Comparison of ENCODE assay signal across 9 mouse cellular contexts in genomic region chr3:148984326-148984725, GRCm38 (mm10). TPM values are rescaled to one million over a fixed set of nuclear protein-coding genes. Genes with fewer than 3 reads are reported as not detected.
DNase-seq lines count a peak whose midpoint lies in the region; ATAC-seq and TF ChIP-seq lines count a peak whose summit lies in the region.
"Had no signal": no experiment of that assay in that cellular context is flagged by ENCODE, and none has a peak within 500 bp of the region (broad histone marks: within the 10 kb centered on the region; RNA-seq: fewer than 3 reads in every experiment).

No protein-coding gene starts in this region.

- TF ChIP-seq CTCF in intestine, postnatal 0 days (IDR thresholded peaks at IDR 0.05; ENCODE audit: low read depth): no peak

- H3K36me3 ChIP-seq in heart, embryonic 10.5 days: no peaks in the 10 kb centered on the region
- no peaks in the 10 kb centered on the region for H3K36me3 ChIP-seq in hindbrain, embryonic 14.5 days (replicated peaks; ENCODE audit: control insufficient read depth, insufficient read depth)
- H3K36me3 ChIP-seq in limb, embryonic 12.5 days: no peaks in the 10 kb centered on the region
- no peaks in the 10 kb centered on the region for H3K36me3 ChIP-seq in intestine, postnatal 0 days (ENCODE audit: control insufficient read depth, insufficient read depth)

- no peaks in the 10 kb centered on the region for H3K27me3 ChIP-seq in heart, embryonic 10.5 days (ENCODE audit: insufficient read depth, poor library complexity, severe bottlenecking)
- no peaks in the 10 kb centered on the region for H3K27me3 ChIP-seq in hindbrain, embryonic 14.5 days (ENCODE audit: control insufficient read depth, insufficient read depth, low read length)
- no peaks in the 10 kb centered on the region for H3K27me3 ChIP-seq in limb, embryonic 12.5 days
- H3K27me3 ChIP-seq in intestine, postnatal 0 days (replicated peaks; ENCODE audit: control insufficient read depth, insufficient read depth, low read length): no peaks in the 10 kb centered on the region

- 50% methylated on average over 6 of the region's 6 CpGs for WGBS in heart, embryonic 10.5 days
- WGBS in hindbrain, embryonic 14.5 days: 51% methylated on average over 6 of the region's 6 CpGs
- WGBS in limb, embryonic 12.5 days: 23% methylated on average over 6 of the region's 6 CpGs
- 47% methylated on average over 6 of the region's 6 CpGs for WGBS in intestine, postnatal 0 days

- H3K9me3 ChIP-seq in heart, embryonic 10.5 days: no peaks in the 10 kb centered on the region
- no peaks in the 10 kb centered on the region for H3K9me3 ChIP-seq in hindbrain, embryonic 14.5 days (ENCODE audit: control insufficient read depth, low read length)
- no peaks in the 10 kb centered on the region for H3K9me3 ChIP-seq in limb, embryonic 12.5 days
- H3K9me3 ChIP-seq in intestine, postnatal 0 days (ENCODE audit: control insufficient read depth): no peaks in the 10 kb centered on the region

- peak overlapping the region; percentile 47 for H3K9ac ChIP-seq in hindbrain, embryonic 14.5 days
- no peak overlapping the region for H3K9ac ChIP-seq in limb, embryonic 12.5 days (replicated peaks)
- no peak overlapping the region for H3K9ac ChIP-seq in intestine, postnatal 0 days (ENCODE audit: low read depth, low read length)

- peaks cover 62% of the 10 kb centered on the region for H3K4me1 ChIP-seq in heart, embryonic 10.5 days
- peaks cover 11% of the 10 kb centered on the region; the same call in 1 of the 2 replicates for H3K4me1 ChIP-seq in brown adipose tissue, adult 24 weeks (ENCODE audit: control insufficient read depth, insufficient read depth, insufficient read length, low read length)
- peaks cover 34% of the 10 kb centered on the region for H3K4me1 ChIP-seq in hindbrain, embryonic 14.5 days (replicated peaks; ENCODE audit: control insufficient read depth, insufficient read depth, low read length)
- H3K4me1 ChIP-seq in limb, embryonic 12.5 days (replicated peaks): peaks cover 40% of the 10 kb centered on the region
- no peaks in the 10 kb centered on the region for H3K4me1 ChIP-seq in intestine, postnatal 0 days (replicated peaks; ENCODE audit: control insufficient read depth, insufficient read depth, low read length)

- peak overlapping the region; percentile 80 for H3K4me2 ChIP-seq in hindbrain, embryonic 14.5 days (replicated peaks)
- H3K4me2 ChIP-seq in limb, embryonic 12.5 days: peak overlapping the region; percentile 81
- H3K4me2 ChIP-seq in intestine, postnatal 0 days (replicated peaks; ENCODE audit: low read depth): no peak overlapping the region

- intact Hi-C loops in left cerebral cortex, postnatal 10 days (cut with DNase I): loop anchor here (5.0 to 10.0 kb wide), 3 partner anchors 130 to 1992 kb away; no protein-coding TSS in a partner anchor

- ATAC-seq in hindbrain, embryonic 14.5 days (ENCODE audit: low FRiP score): no peak
- ATAC-seq in limb, embryonic 12.5 days (ENCODE audit: insufficient number of reproducible peaks, insufficient read depth, low FRiP score, low TSS enrichment, low read depth): no peak
- no peak for ATAC-seq in intestine, postnatal 0 days

- H3K4me3 ChIP-seq in heart, embryonic 10.5 days: 0 out of 2 replicates have a peak overlapping the region, but pooled peaks have one; percentile 8
- H3K4me3 ChIP-seq in brown adipose tissue, adult 24 weeks (ENCODE audit: insufficient read depth, low read depth, low read length): no peak overlapping the region; the same call in 1 of the 2 replicates
- peak overlapping the region; percentile 96 for H3K4me3 ChIP-seq in hindbrain, embryonic 14.5 days (replicated peaks; ENCODE audit: low read length)
- H3K4me3 ChIP-seq in limb, embryonic 12.5 days (replicated peaks): peak overlapping the region; percentile 6; the same call in 1 of the 2 replicates
- H3K4me3 ChIP-seq in intestine, postnatal 0 days (ENCODE audit: low read depth, low read length): no peak overlapping the region

- no peak for DNase-seq in heart, embryonic 10.5 days (ENCODE audit: low spot score)
- no peak for DNase-seq in heart, postnatal 4 days
- DNase-seq in hindbrain, embryonic 14.5 days (ENCODE audit: low spot score): no peak
- DNase-seq in spleen, adult 18-20 months: no peak
- DNase-seq in left cerebral cortex, postnatal 10 days (ENCODE audit: extremely low spot score in 1 of 2, low spot score in 2 of 2): no peak
- DNase-seq: lung, postnatal 36 days had no signal

- no peak overlapping the region for H3K27ac ChIP-seq in heart, embryonic 10.5 days
- H3K27ac ChIP-seq in brown adipose tissue, adult 24 weeks (replicated peaks; ENCODE audit: low read depth, low read length): peak overlapping the region; percentile 1; the same call in 1 of the 2 replicates
- peak overlapping the region; percentile 26; the same call in 1 of the 2 replicates for H3K27ac ChIP-seq in hindbrain, embryonic 14.5 days
- no peak overlapping the region for H3K27ac ChIP-seq in limb, embryonic 12.5 days
- H3K27ac ChIP-seq in intestine, postnatal 0 days (ENCODE audit: low read depth, low read length): no peak overlapping the region

RNA-seq across cellular contexts. Expression of gene Adgrl2, which starts 6.0 kb away (rescaled TPM):
- 36.3 and 45.0 TPM in 2 replicates for polyA plus RNA-seq in heart, embryonic 10.5 days (2016; fragmentation: Nextera tagmentation; extraction: Ambion mirVana)
- total RNA-seq in heart, postnatal 4 days (2021): 100 to 1,000 TPM; 126 to 134 TPM
- polyA plus RNA-seq in brown adipose tissue, adult 24 weeks (2012; ENCODE audit: insufficient read depth, insufficient read length, missing spikeins): 5.0 and 5.3 TPM in 2 replicates
- 166 and 171 TPM in 2 replicates for polyA plus RNA-seq in hindbrain, embryonic 14.5 days (2014; fragmentation: Nextera tagmentation; extraction: Ambion mirVana)
- 101 and 111 TPM in 2 replicates for polyA plus RNA-seq in limb, embryonic 12.5 days (2016; fragmentation: Nextera tagmentation; extraction: Ambion mirVana)
- polyA plus RNA-seq in intestine, postnatal 0 days (2015; fragmentation: Nextera tagmentation; extraction: Ambion mirVana): 20.4 and 21.3 TPM in 2 replicates
- 100 to 1,000 TPM; 163 to 173 TPM for total RNA-seq in left cerebral cortex, postnatal 10 days (2021)

Comparison
In these comparisons a context has a peak if more than half of its experiments do, and no peak if none do; other contexts are left out.
1. H3K27ac ChIP-seq: peak in brown adipose tissue, adult 24 weeks (single experiment) and hindbrain, embryonic 14.5 days (single experiment); none in heart, embryonic 10.5 days (single experiment), limb, embryonic 12.5 days (single experiment) and intestine, postnatal 0 days (single experiment).
2. H3K4me3 ChIP-seq: peak in heart, embryonic 10.5 days (single experiment), hindbrain, embryonic 14.5 days (single experiment) and limb, embryonic 12.5 days (single experiment); none in brown adipose tissue, adult 24 weeks (single experiment) and intestine, postnatal 0 days (single experiment).